Mouse (Mus musculus) frontal cortex, postnatal 25 days (tissue): ENCODE data around the gene Cst9.

Experiments
- DNase-seq, 2 experiments: peaks; one replicate each; pipeline ENCODE4 v3.0.0; 2022; ENCODE audit warnings: low spot score in 2 of 2

Cst9 gene

GRCm38 (mm10) chr2:148834912-148835311 is at the start of gene Cst9:
Gene Cst9 (plus strand): TSS chr2:148835147.
- no peak for DNase-seq

GRCm38 (mm10) chr2:148789142-148789541 is 45.8 kb upstream of the Cst9 start, which contains the start of gene Cst12:
Gene Cst12 (plus strand): TSS chr2:148789361.
- DNase-seq, result no peak

- DNase-seq, result no peak
Measured at GRCm38 (mm10) chr2:148798485-148798884, 36.5 kb upstream of the Cst9 start, which contains the start of gene Cst8. Gene Cst8 (plus strand): TSS chr2:148798785.

- DNase-seq, result no peak
Measured at GRCm38 (mm10) chr2:148801491-148801921, 33.4 kb upstream of the Cst9 start.

GRCm38 (mm10) chr2:148806696-148807095 is 28.3 kb upstream of the Cst9 start:
- no peak for DNase-seq

GRCm38 (mm10) chr2:148819909-148820308 is 15.0 kb upstream of the Cst9 start, which contains the start of gene Cst13:
Gene Cst13 (plus strand): TSS chr2:148820081.
- DNase-seq, result no peak

GRCm38 (mm10) chr2:148825986-148826385 is 9.0 kb upstream of the Cst9 start:
- DNase-seq, result no peak

GRCm38 (mm10) chr2:148838075-148838777 is 3.3 kb downstream of the Cst9 start:
- DNase-seq, result no peak

- DNase-seq, result no peak
Measured at GRCm38 (mm10) chr2:148839224-148839623, 4.3 kb downstream of the Cst9 start.

- peak; percentile 77 to 81 for DNase-seq
Measured at GRCm38 (mm10) chr2:148851116-148851906, 16.4 kb downstream of the Cst9 start.

- no peak for DNase-seq
Measured at GRCm38 (mm10) chr2:148856630-148857400, 21.9 kb downstream of the Cst9 start.

GRCm38 (mm10) chr2:148857506-148857905 is 22.6 kb downstream of the Cst9 start:
- no peak for DNase-seq

- DNase-seq, result no peak
Measured at GRCm38 (mm10) chr2:148860993-148861392, 26.0 kb downstream of the Cst9 start.

GRCm38 (mm10) chr2:148861693-148862092 is 26.7 kb downstream of the Cst9 start:
- DNase-seq, result no peak

GRCm38 (mm10) chr2:148864966-148865365 is 30.0 kb downstream of the Cst9 start, which contains the start of gene 9230104L09Rik:
Gene 9230104L09Rik (minus strand): TSS chr2:148865038.
- no peak for DNase-seq

GRCm38 (mm10) chr2:148868959-148869358 is 34.0 kb downstream of the Cst9 start:
- no peak for DNase-seq

GRCm38 (mm10) chr2:148870526-148870925 is 35.6 kb downstream of the Cst9 start:
- DNase-seq, result no peak

GRCm38 (mm10) chr2:148872860-148873259 is 37.9 kb downstream of the Cst9 start:
- DNase-seq, result no peak

GRCm38 (mm10) chr2:148874224-148874616 is 39.3 kb downstream of the Cst9 start:
- no peak for DNase-seq

GRCm38 (mm10) chr2:148874617-148875334 is 39.8 kb downstream of the Cst9 start:
- no peak for DNase-seq

- DNase-seq, result peak; percentile 76 to 85
Measured at GRCm38 (mm10) chr2:148875335-148875811, 40.4 kb downstream of the Cst9 start, which contains the start of gene Cst3. Gene Cst3 (minus strand): TSS chr2:148875692.
